Mouse (Mus musculus): ENCODE data around the gene Elovl3. TPM values are rescaled to one million over a fixed set of nuclear protein-coding genes. Genes with fewer than 3 reads are reported as not detected.

Gene Elovl3
- polyA plus RNA-seq, 1 experiment from 2014 or later = not detected

DNA sequence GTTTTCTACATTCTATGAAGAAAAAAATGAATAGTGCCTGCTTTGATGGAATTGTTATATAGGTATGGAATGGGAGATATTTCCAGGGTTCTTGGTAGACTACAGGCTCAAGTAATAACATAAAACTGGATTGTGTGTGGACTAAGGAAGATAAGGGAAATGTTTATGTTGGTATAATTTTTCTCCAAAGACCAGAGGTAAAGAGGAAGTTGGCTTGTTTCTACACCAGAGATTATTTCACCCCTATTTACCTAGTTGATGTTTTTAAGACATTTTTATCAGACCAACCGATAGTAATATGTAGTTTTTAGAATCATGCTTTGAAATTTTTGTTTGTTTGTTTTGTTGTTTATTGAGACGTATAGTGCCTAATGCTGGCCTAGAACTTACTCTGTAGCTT lies 48.6 kb downstream of the Elovl3 start:
- 91% methylated on average over 2 of the region's 2 CpGs for WGBS

DNA sequence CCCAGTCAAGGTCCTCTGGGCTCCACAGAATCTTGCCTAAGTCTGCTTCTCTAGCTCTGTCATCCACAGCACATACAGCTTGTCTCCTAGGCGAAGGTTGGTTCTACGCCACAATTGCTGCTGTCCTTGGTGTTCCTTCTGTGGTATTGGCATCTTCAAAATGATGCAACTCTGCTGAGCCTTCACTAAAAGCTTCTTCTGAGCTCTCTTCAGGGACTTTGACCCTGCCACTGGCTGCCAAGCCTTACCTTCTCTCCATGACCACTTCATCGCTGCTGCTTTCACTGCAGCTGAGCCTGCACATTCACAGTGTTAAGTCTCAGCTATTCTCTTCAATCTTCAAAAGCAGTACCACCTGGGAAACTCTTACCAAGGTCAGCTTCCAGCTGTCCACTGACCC lies 50.5 kb downstream of the Elovl3 start:
- Histone ChIP-seq H3K27me3 (replicated peaks; ENCODE audit: low read depth, poor library complexity, severe bottlenecking) (no peaks in the 10 kb centered on the region), H3K27ac (replicated peaks) (no peak overlapping the region), H3K9me3 (no peaks in the 10 kb centered on the region), H3K4me1 (no peaks in the 10 kb centered on the region), H3K36me3 (replicated peaks) (peaks cover 9% of the 10 kb centered on the region), H3K4me3 (no peak overlapping the region)
- 94% methylated on average over 3 of the region's 3 CpGs for WGBS
- no peak for DNase-seq (ENCODE audit: low spot score)

More for the DNA sequence above, 48.6 kb downstream of the Elovl3 start:
- Histone ChIP-seq H3K4me3 (no peak overlapping the region), H3K36me3 (replicated peaks) (peaks cover 9% of the 10 kb centered on the region), H3K9me3 (no peaks in the 10 kb centered on the region), H3K27me3 (replicated peaks; ENCODE audit: low read depth, poor library complexity, severe bottlenecking) (no peaks in the 10 kb centered on the region), H3K4me1 (no peaks in the 10 kb centered on the region), H3K27ac (replicated peaks) (no peak overlapping the region)
- no peak for DNase-seq (ENCODE audit: low spot score)

Other genes starting within 250 kb of the Elovl3 start
- 18.4 and 19.1 TPM in 2 replicates for gene Armh3, start 133.4 kb upstream of the Elovl3 start, polyA plus RNA-seq (2016; fragmentation: Nextera tagmentation; extraction: Ambion mirVana)
- 4.4 and 5.0 TPM in 2 replicates for gene Hps6, start 128.4 kb upstream of the Elovl3 start, polyA plus RNA-seq (2016; fragmentation: Nextera tagmentation; extraction: Ambion mirVana)
- gene Pprc1, start 87.0 kb upstream of the Elovl3 start, polyA plus RNA-seq (2016; fragmentation: Nextera tagmentation; extraction: Ambion mirVana) = 55.2 and 65.1 TPM in 2 replicates
- 95.0 and 97.8 TPM in 2 replicates for gene Ldb1, start 86.7 kb upstream of the Elovl3 start, polyA plus RNA-seq (2016; fragmentation: Nextera tagmentation; extraction: Ambion mirVana)
- gene Nolc1, start 56.0 kb upstream of the Elovl3 start, polyA plus RNA-seq (2016; fragmentation: Nextera tagmentation; extraction: Ambion mirVana) = 161 and 167 TPM in 2 replicates
- 0.36 and 0.71 TPM in 2 replicates for gene Pitx3, start 16.4 kb downstream of the Elovl3 start, polyA plus RNA-seq (2016; fragmentation: Nextera tagmentation; extraction: Ambion mirVana)
- gene Gbf1, start 20.6 kb downstream of the Elovl3 start, polyA plus RNA-seq (2016; fragmentation: Nextera tagmentation; extraction: Ambion mirVana) = 42.8 and 46.7 TPM in 2 replicates
- 5.6 and 5.7 TPM in 2 replicates for gene Nfkb2, start 172.4 kb downstream of the Elovl3 start, polyA plus RNA-seq (2016; fragmentation: Nextera tagmentation; extraction: Ambion mirVana)
- gene Psd, start 195.3 kb downstream of the Elovl3 start, polyA plus RNA-seq (2016; fragmentation: Nextera tagmentation; extraction: Ambion mirVana) = 2.5 and 3.5 TPM in 2 replicates
- 17.1 and 17.2 TPM in 2 replicates for gene Fbxl15, start 196.3 kb downstream of the Elovl3 start, polyA plus RNA-seq (2016; fragmentation: Nextera tagmentation; extraction: Ambion mirVana)
- 204 and 208 TPM in 2 replicates for gene Cuedc2, start 206.8 kb downstream of the Elovl3 start, polyA plus RNA-seq (2016; fragmentation: Nextera tagmentation; extraction: Ambion mirVana)
- gene Mfsd13a, start 209.2 kb downstream of the Elovl3 start, polyA plus RNA-seq (2016; fragmentation: Nextera tagmentation; extraction: Ambion mirVana) = 8.0 and 8.4 TPM in 2 replicates
- gene 2310034G01Rik, start 218.4 kb downstream of the Elovl3 start, polyA plus RNA-seq (2016; fragmentation: Nextera tagmentation; extraction: Ambion mirVana) = 1.0 and 1.1 TPM in 2 replicates

All from embryonic facial prominence, embryonic 10.5 days (tissue).